Mouse (Mus musculus) mouse trophoblast stem cell (cell line): ENCODE results near the gene Chd1l.

Source experiments
- in situ Hi-C, 2 experiments: fragments of 300-500 bp; cut with MseI, MboI; formaldehyde crosslinking; loops; 2 replicates in 1 of 2; 3 replicates in 1 of 2; pipeline ENCODE4 v1.15.1; 2025

The Chd1l gene

GRCm38 (mm10) chr3:97609845-97610410 is at the start of gene Chd1l:
Gene Chd1l (minus strand): TSS chr3:97610203.
- in situ Hi-C loops = no loop called here

DNA sequence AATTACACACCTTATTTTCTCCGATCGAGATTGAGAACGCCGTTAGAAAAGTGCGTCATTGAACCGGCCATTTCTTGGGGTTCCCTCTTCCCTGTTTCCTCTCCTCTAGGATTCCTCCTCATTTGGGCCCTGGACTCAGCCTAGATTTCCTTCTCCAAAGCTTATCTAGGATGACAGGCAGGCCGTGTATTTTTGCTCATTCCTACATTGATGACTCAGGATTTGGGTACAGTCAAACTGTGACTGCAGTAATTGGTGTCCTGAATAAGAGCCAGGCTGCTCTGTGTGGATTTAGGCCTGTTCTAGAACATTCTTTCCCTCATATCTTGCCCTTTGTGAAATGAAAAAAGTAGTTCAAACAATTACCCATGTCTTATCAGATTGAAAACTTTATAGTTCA is 49.7 kb upstream of the Chd1l start:
- in situ Hi-C loops = no loop called here

GRCm38 (mm10) chr3:97658426-97659193 is 48.6 kb upstream of the Chd1l start:
- in situ Hi-C loops = no loop called here

DNA sequence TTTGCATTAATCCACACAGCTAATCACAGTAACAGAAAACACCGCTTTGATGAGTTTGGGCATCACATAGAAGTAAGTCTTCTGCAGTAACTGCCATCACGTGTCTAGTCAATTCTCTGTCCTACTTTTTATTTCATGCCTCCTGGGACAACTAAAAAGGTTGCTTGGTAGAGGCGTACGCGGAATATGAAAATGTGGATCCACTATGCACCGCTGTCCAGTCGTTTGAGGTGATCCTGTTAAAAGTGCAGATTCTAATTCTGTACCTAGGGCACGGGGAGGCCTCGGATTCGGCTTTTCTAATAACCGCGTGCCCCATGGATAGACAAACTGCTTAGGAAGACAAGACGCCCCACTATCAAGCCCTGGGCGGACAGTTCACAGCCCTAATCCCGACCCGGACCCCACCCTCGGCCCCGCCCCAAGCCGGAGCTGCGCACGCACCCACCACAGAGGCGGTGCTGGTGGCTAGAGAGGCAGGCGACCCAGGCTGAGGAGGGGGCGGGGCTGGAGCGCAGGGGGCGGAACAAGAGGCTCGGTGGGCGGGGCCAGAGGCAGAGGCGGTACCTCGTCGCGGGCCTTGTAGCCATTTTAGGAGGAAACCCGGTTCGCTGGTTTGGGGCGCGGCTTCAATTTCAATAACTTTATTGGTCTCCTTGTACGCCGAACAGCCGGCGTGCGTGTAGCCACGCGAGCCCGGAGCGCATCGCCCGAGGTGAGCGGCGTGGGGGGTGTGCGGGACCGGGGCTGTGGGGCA is 47.8 kb upstream of the Chd1l start, which contains the start of gene Prkab2:
Prkab2 (plus strand) TSS at position 539 of the 757 bp plus-strand sequence.
- in situ Hi-C loops = no loop called here

DNA sequence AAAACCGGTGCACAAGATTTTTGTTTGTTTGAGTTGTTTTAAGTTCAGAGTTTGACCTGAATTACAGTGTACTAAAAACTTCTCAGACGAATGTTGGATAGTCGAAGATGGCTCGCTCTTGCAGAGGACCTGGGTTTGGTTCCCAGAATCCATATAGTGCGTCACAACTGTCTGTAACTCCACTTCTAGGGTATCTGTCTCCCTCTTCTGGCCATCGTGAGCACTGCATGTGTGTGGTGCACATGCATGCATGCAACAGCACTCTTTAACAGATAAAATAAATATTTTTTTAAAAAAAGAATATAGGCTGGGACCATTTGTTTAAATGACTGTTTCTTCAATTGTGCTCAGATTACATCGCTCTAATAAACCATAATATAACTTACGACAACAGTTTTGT is 44.9 kb upstream of the Chd1l start:
- in situ Hi-C loops = no loop called here

DNA sequence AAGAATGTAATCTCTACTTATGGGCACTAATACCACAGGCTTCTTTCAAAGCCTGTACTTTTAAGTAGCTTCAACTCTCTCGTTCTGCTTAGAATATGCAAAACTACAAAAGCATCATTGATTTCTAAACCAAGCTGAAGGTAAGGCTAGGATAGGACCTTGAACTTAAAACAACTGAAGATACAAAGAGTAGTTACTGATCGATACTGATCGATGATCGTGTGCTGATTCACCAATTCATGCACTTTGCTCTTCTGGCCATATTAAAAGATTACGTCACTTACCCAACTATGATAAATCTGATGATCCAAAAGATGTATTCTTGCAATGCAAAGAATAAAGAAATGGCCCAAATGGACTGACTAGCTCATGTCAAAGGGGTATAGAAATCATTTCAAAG is 43.8 kb upstream of the Chd1l start:
- in situ Hi-C loops = no loop called here

DNA sequence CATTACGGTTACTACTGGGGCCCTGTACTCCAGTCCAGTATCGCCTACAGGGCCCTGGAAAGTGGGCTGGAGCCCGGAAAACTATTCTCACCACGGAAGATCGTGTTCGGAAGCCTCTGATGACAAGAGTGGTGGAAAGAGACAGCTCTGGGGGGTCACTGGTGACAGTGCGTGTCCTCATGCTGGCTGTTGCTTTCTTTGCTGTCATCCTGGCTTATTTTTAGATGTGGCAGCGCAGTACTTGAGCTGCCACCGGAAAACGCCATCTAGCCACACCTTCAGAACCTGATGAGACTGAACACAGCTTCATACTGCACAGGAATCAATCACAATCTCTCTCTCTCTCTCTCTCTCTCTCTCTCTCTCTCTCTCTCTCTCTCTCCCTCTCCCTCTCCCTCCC is 41.6 kb upstream of the Chd1l start:
- in situ Hi-C loops = no loop called here

DNA sequence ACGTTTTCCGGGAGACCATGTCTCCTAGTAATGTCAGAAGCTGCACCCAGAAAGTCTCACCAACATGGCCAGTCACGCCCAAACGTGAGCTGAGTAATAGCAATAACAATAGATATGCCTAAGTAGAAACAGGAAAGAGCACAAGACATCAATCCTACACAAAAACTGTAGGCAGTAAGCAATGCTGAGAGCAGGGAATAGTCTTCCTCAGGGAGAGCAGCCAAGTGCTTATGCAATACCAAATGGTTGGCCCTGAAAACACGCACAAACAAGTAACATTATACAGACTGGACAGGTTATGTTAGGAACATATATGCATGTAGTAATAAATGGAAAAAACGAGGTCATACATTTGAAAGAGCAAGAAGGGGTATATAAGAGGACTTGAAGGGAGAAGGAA is 39.5 kb upstream of the Chd1l start:
- in situ Hi-C loops = no loop called here

DNA sequence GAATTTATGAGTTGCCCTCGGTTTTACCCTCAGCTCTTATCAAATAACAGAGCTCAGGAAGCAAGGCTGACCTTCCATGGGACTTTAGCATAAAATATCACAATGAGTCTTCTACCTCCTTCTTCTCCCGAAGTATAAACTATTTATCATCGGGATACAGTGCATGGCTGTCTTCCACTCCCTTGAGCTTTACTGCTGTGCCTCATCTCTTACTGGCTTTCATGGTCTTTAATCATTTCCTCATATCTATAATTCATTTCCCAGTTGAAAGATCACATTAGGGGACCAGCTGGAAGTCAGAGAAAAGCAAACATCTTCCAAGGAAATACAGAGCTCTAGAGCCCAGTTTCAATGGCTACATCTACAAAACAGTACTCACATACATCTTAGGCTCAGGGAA is 39.0 kb upstream of the Chd1l start:
- in situ Hi-C loops = no loop called here

DNA sequence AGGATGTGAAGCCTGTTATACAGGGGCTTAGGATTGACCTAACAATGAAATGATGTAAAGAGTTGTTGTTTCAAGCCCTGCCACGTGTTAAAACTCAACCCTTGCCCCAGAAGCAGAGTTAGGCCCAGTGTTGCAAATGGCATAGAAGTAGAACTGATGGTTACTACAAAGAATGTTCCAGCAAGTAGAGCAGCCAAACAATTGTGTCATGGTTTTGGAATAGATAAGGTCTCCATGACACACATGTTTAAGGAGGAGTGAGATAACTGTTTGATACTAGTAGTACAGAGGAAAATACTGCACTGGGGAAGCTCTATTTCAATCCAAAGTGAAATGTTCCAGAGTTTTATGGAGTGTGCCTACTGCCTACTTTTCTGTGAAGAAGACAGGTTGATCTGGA is 38.5 kb upstream of the Chd1l start:
- in situ Hi-C loops = no loop called here

GRCm38 (mm10) chr3:97642001-97642400 is 32.0 kb upstream of the Chd1l start:
- in situ Hi-C loops = no loop called here

DNA sequence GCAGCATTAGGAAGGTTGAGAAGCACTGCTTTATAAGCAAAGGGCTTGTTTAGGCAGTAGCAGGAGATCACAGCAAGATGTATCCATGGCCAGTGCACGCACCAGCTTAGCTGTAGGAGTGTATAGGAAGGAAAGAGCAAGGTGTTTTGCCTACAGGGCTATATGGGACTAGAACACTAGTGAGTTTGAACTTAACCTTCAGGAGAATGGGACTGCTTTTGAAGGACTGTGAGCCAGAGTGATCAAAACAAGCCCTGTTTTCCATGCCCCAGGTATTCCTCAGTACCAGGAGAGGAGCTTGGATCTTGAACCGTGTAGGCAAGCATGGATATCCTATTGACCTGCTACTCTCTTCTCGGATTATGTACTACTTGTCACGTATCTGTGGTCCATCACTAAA is 31.4 kb upstream of the Chd1l start:
- in situ Hi-C loops = no loop called here

DNA sequence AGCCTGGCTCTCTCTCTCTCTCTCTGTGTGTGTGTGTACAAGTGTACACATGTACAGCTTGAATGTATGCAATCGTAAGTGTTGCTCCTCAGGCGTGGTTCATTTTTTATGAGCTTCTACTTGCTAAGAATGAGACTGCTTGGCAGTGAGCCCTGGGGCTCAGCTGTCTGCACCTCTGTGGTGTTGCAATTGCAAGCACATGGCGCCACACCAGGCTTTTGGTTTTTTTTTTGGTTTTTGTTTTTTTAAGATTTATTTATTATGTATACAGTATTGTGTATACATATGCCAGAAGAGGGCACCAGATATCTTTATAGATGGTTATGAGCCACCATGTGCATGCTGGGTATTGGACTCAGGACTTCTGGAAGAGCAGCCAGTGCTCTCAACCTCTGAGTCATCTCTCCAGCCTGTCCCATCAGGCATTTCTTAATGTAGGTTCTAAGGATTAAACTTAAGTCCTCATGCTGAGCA is 24.3 kb upstream of the Chd1l start:
- in situ Hi-C loops = no loop called here

DNA sequence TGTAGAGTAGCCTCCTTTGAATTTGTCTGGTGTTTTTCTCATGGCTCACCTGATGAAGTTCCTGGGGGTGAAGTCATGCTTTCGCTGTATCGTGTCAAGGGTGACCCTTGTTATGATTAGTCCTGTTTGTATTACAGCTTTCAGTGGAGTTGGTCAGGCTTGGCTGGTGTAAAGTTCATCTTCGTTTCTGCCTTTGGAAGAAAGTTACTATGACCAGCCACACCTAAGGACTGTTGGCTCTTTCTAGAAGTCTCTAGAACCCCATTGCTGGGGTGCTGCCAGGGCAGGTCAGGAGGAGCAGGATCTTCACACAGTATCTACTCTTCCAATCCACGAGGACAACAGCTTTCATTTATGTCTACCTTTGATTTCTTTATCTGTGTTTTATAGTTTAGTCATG is 23.5 kb upstream of the Chd1l start:
- in situ Hi-C loops = no loop called here

- in situ Hi-C loops = no loop called here
Measured at GRCm38 (mm10) chr3:97631258-97631860, 21.4 kb upstream of the Chd1l start.

DNA sequence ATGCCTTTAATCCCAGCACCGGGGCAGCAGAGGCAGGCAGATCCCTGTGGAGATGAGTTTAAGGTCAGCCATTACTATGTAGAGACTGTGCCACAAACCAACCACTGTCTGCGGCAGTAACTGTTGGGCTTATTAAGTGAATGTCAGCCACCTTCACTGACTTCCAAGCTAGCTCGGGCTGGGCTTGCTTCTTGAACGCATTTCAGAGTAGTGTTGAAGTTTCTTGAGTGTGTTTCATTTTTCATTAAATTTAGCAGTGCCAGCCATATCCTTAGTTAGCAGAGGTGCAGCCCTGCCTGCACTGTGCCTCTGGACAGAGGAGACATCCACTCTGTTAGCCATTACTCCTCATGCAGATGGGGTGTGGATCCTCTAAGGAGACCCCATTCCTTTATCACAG is 20.7 kb upstream of the Chd1l start:
- in situ Hi-C loops = no loop called here

DNA sequence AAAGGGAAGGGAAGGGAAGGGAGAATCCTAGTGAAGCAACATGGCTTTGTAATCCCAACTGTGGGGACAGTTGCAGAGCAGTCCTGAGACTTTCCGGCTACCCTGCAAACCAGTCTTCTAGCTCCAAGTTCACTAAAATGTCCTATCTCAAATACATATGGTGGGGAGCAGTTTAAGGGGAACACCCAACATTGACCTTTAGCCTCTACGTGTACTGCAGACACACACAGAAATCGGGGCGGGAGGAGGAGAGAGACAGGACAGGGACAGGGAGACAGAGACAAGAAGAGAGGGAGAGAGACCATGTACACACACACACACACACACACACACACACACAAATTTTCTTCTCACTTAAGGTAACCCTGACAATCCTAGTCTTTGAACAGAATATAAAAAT is 19.9 kb upstream of the Chd1l start:
- in situ Hi-C loops = no loop called here

- in situ Hi-C loops = no loop called here
Measured at GRCm38 (mm10) chr3:97628391-97629001, 18.5 kb upstream of the Chd1l start, which contains the start of gene Fmo5. Gene Fmo5 (plus strand): TSS chr3:97628804.

DNA sequence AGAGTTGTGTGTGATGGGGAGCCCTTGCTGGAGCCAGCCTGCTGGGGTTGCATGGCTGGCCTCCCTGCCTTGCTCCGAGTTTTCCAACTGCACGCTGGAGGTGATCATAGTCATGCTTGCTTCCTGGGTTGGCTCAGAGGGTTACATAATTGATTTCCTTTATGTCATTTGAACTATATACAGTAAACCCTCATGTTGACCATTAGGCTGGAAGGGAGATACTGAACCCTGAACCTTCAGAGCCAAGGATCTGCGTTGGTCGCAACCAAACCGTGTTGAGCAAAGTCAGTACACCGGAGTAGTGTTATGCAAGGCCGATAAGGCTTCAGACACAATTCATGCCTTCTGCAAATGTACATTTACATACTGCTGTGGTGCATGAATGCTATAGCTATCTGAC is 17.9 kb upstream of the Chd1l start:
- in situ Hi-C loops = no loop called here

DNA sequence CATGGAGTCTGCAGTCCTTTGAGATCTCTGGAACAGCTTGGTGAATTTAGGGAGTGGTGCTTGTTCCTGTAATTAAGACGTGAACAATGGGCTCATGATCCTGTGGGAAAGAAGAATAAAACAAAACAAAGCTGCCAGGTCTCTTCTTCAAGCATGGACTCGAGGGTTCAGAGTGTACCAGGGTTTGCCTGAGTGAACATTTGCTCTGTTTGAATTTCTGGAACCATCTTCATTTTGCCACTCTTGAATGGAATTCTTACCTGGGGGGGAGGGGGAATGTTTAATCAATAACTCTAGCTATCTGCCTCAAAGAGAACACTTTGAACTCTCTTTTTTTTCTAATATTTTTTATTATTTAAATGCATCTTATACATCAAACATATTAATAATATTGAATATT is 14.6 kb upstream of the Chd1l start:
- in situ Hi-C loops = no loop called here

DNA sequence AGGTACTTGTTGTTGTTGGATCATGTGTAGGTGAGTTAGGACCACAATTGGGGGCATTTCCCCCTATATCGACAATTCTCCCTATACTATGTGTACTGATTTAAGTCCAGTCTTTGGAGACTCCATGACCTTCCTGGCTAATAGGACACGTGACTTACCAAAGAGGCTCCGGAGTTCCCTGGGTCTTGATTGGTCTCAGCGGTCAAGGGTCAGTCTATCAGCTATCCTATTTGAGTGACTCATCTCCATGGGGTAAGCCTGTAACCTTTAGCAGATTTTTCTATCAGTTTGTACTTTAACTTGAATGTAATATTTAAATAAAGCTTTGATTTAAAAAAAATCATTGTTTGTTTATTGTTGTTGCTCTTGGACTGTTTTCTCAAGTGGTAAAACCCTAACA is 10.7 kb upstream of the Chd1l start:
- in situ Hi-C loops = no loop called here

DNA sequence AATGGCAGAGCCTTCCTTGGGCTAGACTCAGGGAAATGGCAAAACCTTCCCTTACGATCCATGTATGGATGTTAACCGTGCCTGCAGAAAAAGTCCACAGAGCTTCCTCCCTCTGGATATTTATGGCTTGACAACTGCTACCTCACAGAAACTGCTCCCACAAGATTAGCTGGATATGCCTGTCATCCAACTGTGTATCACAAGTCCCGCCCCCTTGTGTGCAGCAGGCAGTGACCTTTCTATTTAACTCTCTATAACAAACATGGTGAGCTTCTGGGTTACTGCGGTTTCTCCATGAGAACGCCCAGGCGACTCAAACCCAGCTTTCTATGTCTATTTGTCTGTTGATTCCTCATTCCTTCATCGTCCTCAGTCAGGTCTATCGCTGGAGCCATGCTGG is 7.9 kb upstream of the Chd1l start:
- in situ Hi-C loops = no loop called here
